Mouse (Mus musculus): ENCODE data around the gene Tinf2.

- no peak for TF ChIP-seq POLR2A (IDR thresholded peaks at IDR 0.05; ENCODE audit: low read depth, low read length)
- no peak for TF ChIP-seq CTCF (IDR thresholded peaks at IDR 0.05; ENCODE audit: extremely low read depth, insufficient read length, insufficient replicate concordance, low read depth, low read length)
These were observed 39.5 kb upstream of the Tinf2 start for GRCm38 (mm10) chr14:55721076-55721475.

Measured in small intestine, adult 2 months (tissue).